Mouse (Mus musculus) liver, embryonic 12.5 days (tissue): Measurements from ENCODE around the gene Akap2. TPM values are rescaled to one million over a fixed set of nuclear protein-coding genes. Genes with fewer than 3 reads are reported as not detected.

Source experiments
- ATAC-seq: fragments of 200-750 bp; cut with Nextera tagmentation; 2 replicates; pipeline ENCODE4 v1.8.0; 2017; ENCODE audit warnings: moderate number of reproducible peaks, mild to moderate bottlenecking, moderate library complexity
- H3K27ac ChIP-seq: fragments of 300-500 bp; sonication (generic); 2 replicates; pipeline ENCODE4 v1.5.1; 2016; ENCODE audit warnings: mild to moderate bottlenecking
- H3K27me3 ChIP-seq: fragments of 300-500 bp; sonication (generic); replicated peaks from 2 replicates; pipeline ENCODE4 v1.6.1; 2016; ENCODE audit warnings: mild to moderate bottlenecking, moderate library complexity
- H3K36me3 ChIP-seq: fragments of 300-500 bp; sonication (generic); 2 replicates; pipeline ENCODE4 v1.6.1; 2016; ENCODE audit warnings: mild to moderate bottlenecking, moderate library complexity
- H3K4me1 ChIP-seq: fragments of 300-500 bp; sonication (generic); 2 replicates; pipeline ENCODE4 v1.6.1; 2016
- H3K4me2 ChIP-seq: fragments of 300-500 bp; sonication (generic); 2 replicates; pipeline ENCODE4 v1.6.1; 2016; ENCODE audit warnings: mild to moderate bottlenecking, moderate library complexity
- H3K4me3 ChIP-seq: fragments of 300-500 bp; sonication (generic); 2 replicates; pipeline ENCODE4 v1.5.1; 2016; ENCODE audit warnings: mild to moderate bottlenecking, moderate library complexity
- H3K9ac ChIP-seq: fragments of 300-500 bp; sonication (generic); 2 replicates; pipeline ENCODE4 v1.6.1; 2016; ENCODE audit warnings: mild to moderate bottlenecking, moderate library complexity
- H3K9me3 ChIP-seq: fragments of 300-500 bp; sonication (generic); replicated peaks from 2 replicates; pipeline ENCODE4 v1.6.1; 2016; ENCODE audit warnings: mild to moderate bottlenecking, moderate library complexity
- WGBS: fragments of 180-500 bp; shearing (Covaris S2); methylation state at CpG from one replicate; pipeline ENCODE4 v1.1.7; 2016; ENCODE audit not compliant: insufficient replicate concordance; 5-methylcytosine and 5-hydroxymethylcytosine counted together
- polyA plus RNA-seq: library from polyadenylated mRNA; unstranded; fragments of >200 nt; fragmentation: Nextera tagmentation; extraction: Ambion mirVana; gene quantifications from 2 replicates; pipeline ENCODE4 v1.2.1, GENCODE M21; 2016

Gene Akap2
- polyA plus RNA-seq, 1 experiment from 2014 or later, result 1.7 TPM

- Histone ChIP-seq H3K27ac (no peak overlapping the region), H3K27me3 (no peaks in the 10 kb centered on the region)
- ATAC-seq, result no peak
These were observed 1.6 kb upstream of the Akap2 start for GRCm38 (mm10) chr4:57715849-57716248.

GRCm38 (mm10) chr4:57716735-57717134 is 722 bp upstream of the Akap2 start:
- Histone ChIP-seq H3K4me1 (no peaks in the 10 kb centered on the region), H3K36me3 (no peaks in the 10 kb centered on the region)

More at GRCm38 (mm10) chr4:57715849-57716248, 1.6 kb upstream of the Akap2 start:
- Histone ChIP-seq H3K36me3 (no peaks in the 10 kb centered on the region), H3K9ac (no peak overlapping the region), H3K4me3 (no peak overlapping the region), H3K9me3 (no peaks in the 10 kb centered on the region), H3K4me2 (no peak overlapping the region), H3K4me1 (no peaks in the 10 kb centered on the region)

DNA sequence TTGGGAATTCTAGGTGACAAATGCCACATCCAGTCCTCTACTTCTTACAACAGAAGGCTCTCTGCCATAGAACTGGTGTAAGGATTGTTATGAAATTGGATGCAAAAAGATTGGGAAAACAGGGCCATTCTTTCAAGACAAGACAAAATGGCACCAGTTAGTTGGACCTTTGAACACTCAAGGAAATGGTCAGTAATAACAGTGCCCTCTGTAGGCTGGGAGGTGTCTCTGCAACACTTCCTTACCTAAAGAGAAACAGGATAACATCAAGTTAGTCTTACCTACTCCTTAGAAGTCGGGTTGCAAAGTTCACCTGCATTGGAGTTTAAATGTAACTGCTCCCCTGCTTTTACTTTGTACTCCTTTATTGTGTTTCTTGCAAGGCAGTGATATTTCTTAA is 1.9 kb downstream of the Akap2 start:
- Histone ChIP-seq H3K9me3 (no peaks in the 10 kb centered on the region), H3K4me1 (no peaks in the 10 kb centered on the region), H3K27me3 (no peaks in the 10 kb centered on the region), H3K4me3 (no peak overlapping the region), H3K9ac (no peak overlapping the region), H3K36me3 (no peaks in the 10 kb centered on the region), H3K4me2 (no peak overlapping the region), H3K27ac (no peak overlapping the region)
- ATAC-seq, result no peak
- WGBS, result 64% methylated on average over 1 of the region's 1 CpGs

More at GRCm38 (mm10) chr4:57716735-57717134, 722 bp upstream of the Akap2 start:
- 66% methylated on average over 4 of the region's 4 CpGs for WGBS
- Histone ChIP-seq H3K4me3 (no peak overlapping the region), H3K9me3 (no peaks in the 10 kb centered on the region), H3K27ac (no peak overlapping the region), H3K4me2 (no peak overlapping the region), H3K27me3 (no peaks in the 10 kb centered on the region), H3K9ac (no peak overlapping the region)
- ATAC-seq, result no peak

DNA sequence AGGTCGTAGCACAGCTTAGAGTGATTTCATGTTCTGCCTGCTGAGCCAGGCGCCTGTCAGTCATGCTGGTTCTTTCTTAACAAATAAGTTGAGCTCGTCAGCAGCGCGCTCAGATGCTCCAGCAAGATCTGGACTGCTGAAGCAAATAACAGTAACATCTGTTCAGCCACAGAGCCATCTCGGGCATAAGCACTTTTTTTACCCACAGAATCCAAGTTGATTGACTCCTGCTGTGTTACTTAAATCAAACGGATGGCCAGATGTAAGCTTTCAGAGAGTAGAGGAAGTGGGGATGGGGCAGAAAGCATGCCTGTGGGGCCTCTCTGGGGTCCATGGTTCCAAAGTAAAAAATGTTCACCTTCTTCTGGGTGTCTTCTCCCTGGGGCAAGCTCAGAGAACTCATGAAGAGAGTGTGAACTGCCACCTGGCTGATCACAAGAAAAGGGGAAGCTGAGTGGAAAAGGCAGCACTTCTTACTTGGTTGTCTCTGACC is 3.5 kb downstream of the Akap2 start:
- Histone ChIP-seq H3K9me3 (no peaks in the 10 kb centered on the region), H3K36me3 (no peaks in the 10 kb centered on the region), H3K9ac (no peak overlapping the region), H3K4me3 (no peak overlapping the region), H3K4me2 (no peak overlapping the region), H3K27ac (no peak overlapping the region), H3K4me1 (no peaks in the 10 kb centered on the region), H3K27me3 (no peaks in the 10 kb centered on the region)
- 30% methylated on average over 7 of the region's 7 CpGs for WGBS
- ATAC-seq, result no peak

DNA sequence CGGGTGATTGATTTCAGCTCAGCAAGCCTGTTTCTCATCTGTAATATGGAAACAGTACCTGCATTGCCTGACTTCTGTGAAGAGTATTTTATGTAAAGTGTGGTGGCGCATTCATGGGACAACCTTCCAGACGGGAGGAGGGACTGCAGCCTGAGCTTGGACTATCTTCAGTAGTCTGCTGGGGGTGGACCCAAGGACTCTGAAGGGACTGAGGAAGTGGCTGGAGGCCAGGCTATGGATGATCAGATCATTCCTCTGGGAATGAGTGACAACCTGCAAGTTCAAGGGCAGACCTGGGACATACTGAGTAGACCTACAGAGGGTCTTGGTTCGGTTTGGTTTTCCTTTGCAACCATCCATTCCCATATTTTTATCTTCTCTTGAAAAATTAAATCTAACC is 4.8 kb downstream of the Akap2 start:
- H3K4me2 ChIP-seq, result no peak overlapping the region
- no peak overlapping the region for H3K9ac ChIP-seq
- no peaks in the 10 kb centered on the region for H3K27me3 ChIP-seq
- 72% methylated on average over 4 of the region's 4 CpGs for whole genome bisulfite sequencing
- H3K4me3 ChIP-seq, result no peak overlapping the region
- H3K4me1 ChIP-seq, result no peaks in the 10 kb centered on the region
- H3K36me3 ChIP-seq, result no peaks in the 10 kb centered on the region
- no peaks in the 10 kb centered on the region for H3K9me3 ChIP-seq
- H3K27ac ChIP-seq, result no peak overlapping the region
- no peak for ATAC-seq

DNA sequence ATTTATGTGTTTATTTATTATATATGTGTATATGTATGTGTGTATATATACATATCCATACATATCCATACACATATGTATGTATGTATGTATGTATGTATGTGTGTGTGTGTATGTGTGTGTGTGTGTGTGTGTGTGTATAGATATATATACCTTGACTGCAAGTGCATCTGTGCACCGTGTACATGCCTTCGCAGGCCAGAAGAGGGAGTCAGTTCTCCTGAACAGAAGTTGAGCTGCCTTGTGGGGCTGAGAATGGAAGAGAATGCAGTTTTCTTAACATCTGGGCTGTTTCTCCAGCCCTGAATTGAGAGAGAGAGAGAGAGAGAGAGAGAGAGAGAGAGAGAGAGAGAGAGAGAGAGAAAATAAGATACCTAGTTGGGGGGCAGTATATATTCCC is 6.2 kb downstream of the Akap2 start:
- H3K9me3 ChIP-seq, result no peaks in the 10 kb centered on the region
- H3K27me3 ChIP-seq, result no peaks in the 10 kb centered on the region
- H3K4me3 ChIP-seq, result no peak overlapping the region
- H3K27ac ChIP-seq, result no peak overlapping the region
- WGBS, result 50% methylated on average over 2 of the region's 2 CpGs
- no peak for ATAC-seq
- no peak overlapping the region for H3K9ac ChIP-seq
- H3K4me2 ChIP-seq, result no peak overlapping the region
- no peaks in the 10 kb centered on the region for H3K4me1 ChIP-seq
- H3K36me3 ChIP-seq, result no peaks in the 10 kb centered on the region

GRCm38 (mm10) chr4:57725569-57725968 is 8.1 kb downstream of the Akap2 start:
- H3K9ac ChIP-seq, result no peak overlapping the region
- no peaks in the 10 kb centered on the region for H3K27me3 ChIP-seq
- no peaks in the 10 kb centered on the region for H3K9me3 ChIP-seq
- H3K4me1 ChIP-seq, result no peaks in the 10 kb centered on the region
- H3K4me3 ChIP-seq, result no peak overlapping the region
- WGBS, result 36% methylated on average over 1 of the region's 1 CpGs
- no peak overlapping the region for H3K27ac ChIP-seq
- ATAC-seq, result no peak
- H3K36me3 ChIP-seq, result no peaks in the 10 kb centered on the region
- H3K4me2 ChIP-seq, result no peak overlapping the region

- WGBS, result 65% methylated on average over 4 of the region's 4 CpGs
- H3K9me3 ChIP-seq, result no peaks in the 10 kb centered on the region
- no peak overlapping the region for H3K27ac ChIP-seq
- ATAC-seq, result no peak
- no peaks in the 10 kb centered on the region for H3K27me3 ChIP-seq
- no peak overlapping the region for H3K4me3 ChIP-seq
- H3K36me3 ChIP-seq, result no peaks in the 10 kb centered on the region
- H3K9ac ChIP-seq, result no peak overlapping the region
- no peak overlapping the region for H3K4me2 ChIP-seq
- H3K4me1 ChIP-seq, result no peaks in the 10 kb centered on the region
These were observed 11.2 kb downstream of the Akap2 start for GRCm38 (mm10) chr4:57728611-57729183.

- no peaks in the 10 kb centered on the region for H3K27me3 ChIP-seq
- no peaks in the 10 kb centered on the region for H3K4me1 ChIP-seq
- no peak for ATAC-seq
- H3K9me3 ChIP-seq, result no peaks in the 10 kb centered on the region
- H3K4me3 ChIP-seq, result no peak overlapping the region
- no peak overlapping the region for H3K9ac ChIP-seq
- no peaks in the 10 kb centered on the region for H3K36me3 ChIP-seq
- no peak overlapping the region for H3K4me2 ChIP-seq
- H3K27ac ChIP-seq, result no peak overlapping the region
- 79% methylated on average over 6 of the region's 6 CpGs for WGBS
These were observed 12.6 kb downstream of the Akap2 start for GRCm38 (mm10) chr4:57730047-57730446.

DNA sequence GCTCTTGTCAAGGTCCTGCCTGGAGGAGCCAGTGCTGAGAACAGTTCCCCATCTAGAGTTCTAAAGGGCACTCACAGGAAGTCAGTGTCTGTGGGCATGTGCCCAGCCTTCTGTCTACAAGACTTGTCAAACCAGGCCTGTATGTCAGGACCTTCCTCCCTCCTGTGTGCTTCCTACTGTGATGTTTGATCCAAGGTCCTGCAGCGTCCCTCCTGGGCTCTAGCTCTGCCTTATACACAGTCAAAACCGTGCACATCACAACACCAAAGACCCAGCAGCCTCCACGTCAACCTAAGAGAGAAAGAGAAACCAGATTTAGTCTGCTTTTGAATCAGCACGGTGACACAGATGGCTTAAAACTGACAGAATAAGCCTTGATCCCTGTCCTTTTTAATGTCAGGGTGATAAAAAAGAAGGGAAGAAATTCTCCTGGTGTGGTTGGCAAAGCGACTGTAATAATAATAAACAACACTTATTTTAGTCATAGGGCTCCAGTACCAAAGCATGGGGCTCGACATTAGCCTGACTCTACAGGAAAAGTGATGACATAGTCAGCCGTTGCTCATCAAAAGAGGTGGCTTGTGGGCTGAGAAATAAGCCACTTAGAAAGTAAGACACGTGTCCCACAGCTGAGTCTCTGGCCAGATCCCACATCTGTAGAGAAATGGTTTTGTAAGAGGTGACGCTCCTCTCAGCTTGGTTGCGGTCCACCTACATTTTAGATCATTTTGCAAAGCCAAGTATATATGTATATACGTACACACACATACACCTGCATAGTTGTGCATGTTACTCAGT is 13.5 kb downstream of the Akap2 start:
- no peak overlapping the region for H3K27ac ChIP-seq
- WGBS, result 66% methylated on average over 11 of the region's 11 CpGs

DNA sequence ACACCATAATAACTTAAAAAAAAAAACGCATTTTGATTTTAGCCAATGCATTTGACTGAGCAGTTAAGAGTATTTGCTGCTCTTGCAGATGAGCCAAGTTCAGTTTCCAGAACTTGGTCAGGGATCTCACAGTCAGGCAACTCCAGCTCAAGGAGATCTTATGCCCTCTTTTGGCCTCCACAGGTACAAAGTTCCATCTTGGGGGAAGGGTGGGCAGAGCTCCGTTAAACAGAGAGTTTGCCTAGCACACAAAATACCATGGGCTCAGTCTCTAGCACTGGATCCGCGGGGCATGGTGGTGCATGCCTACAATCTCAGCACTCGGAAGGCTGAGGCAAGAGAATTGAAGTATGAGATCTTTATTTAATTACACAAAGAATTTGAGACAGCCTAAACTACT is 14.9 kb downstream of the Akap2 start:
- Histone ChIP-seq H3K4me3 (no peak overlapping the region), H3K27me3 (no peaks in the 10 kb centered on the region), H3K9me3 (no peaks in the 10 kb centered on the region), H3K9ac (no peak overlapping the region), H3K4me2 (no peak overlapping the region), H3K27ac (no peak overlapping the region), H3K4me1 (no peaks in the 10 kb centered on the region), H3K36me3 (no peaks in the 10 kb centered on the region)
- 61% methylated on average over 5 of the region's 5 CpGs for WGBS
- ATAC-seq, result no peak

More for the DNA sequence above, 13.5 kb downstream of the Akap2 start:
- no peaks in the 10 kb centered on the region for H3K4me1 ChIP-seq
- no peak overlapping the region for H3K4me3 ChIP-seq
- no peak overlapping the region for H3K9ac ChIP-seq
- no peaks in the 10 kb centered on the region for H3K27me3 ChIP-seq
- ATAC-seq, result no peak
- no peak overlapping the region for H3K4me2 ChIP-seq
- no peaks in the 10 kb centered on the region for H3K9me3 ChIP-seq
- H3K36me3 ChIP-seq, result no peaks in the 10 kb centered on the region

DNA sequence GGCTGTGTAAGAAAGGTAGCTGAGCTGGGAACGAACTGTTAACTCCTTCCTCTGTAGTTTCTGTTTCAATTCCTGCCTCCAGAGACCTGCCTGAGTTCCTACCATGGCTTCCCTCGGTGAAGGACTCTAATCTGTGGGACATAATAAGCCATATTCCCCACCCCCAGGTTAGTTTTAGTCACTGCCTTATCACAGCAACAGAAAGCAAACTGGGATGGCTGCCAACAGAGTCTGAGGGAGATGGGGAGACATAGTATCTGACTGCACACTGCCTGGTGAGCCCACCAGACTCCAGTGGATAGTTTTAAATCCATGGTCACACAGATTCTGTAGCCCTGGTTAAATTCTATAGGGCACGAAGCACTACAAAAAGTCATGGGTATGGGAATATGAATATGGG is 16.0 kb downstream of the Akap2 start:
- H3K4me3 ChIP-seq, result no peak overlapping the region
- no peaks in the 10 kb centered on the region for H3K9me3 ChIP-seq
- no peak for ATAC-seq
- 59% methylated on average over 3 of the region's 3 CpGs for WGBS
- H3K27me3 ChIP-seq, result no peaks in the 10 kb centered on the region
- no peak overlapping the region for H3K27ac ChIP-seq
- no peaks in the 10 kb centered on the region for H3K4me1 ChIP-seq
- no peak overlapping the region for H3K4me2 ChIP-seq
- H3K36me3 ChIP-seq, result no peaks in the 10 kb centered on the region
- H3K9ac ChIP-seq, result no peak overlapping the region
